Mouse (Mus musculus) stomach, embryonic 14.5 days (tissue): ENCODE data around the gene Olfr1412. TPM values are rescaled to one million over a fixed set of nuclear protein-coding genes. Genes with fewer than 3 reads are reported as not detected.
A peak's percentile ranks its signal among the peaks of the same experiment; 100 is the strongest.

Experiments
- ATAC-seq: fragments of 200-750 bp; cut with Nextera tagmentation; 2 replicates; pipeline ENCODE4 v1.8.0; 2017; ENCODE audit warnings: low read depth, moderate TSS enrichment; ENCODE audit not compliant: insufficient number of reproducible peaks, insufficient read depth, low FRiP score
- H3K27ac ChIP-seq: fragments of 300-500 bp; sonication (generic); 2 replicates; pipeline ENCODE4 v1.5.1; 2014; ENCODE audit warnings: mild to moderate bottlenecking, low read length, moderate library complexity, mixed read lengths
- H3K27me3 ChIP-seq: fragments of 300-500 bp; sonication (generic); 2 replicates; pipeline ENCODE4 v1.6.1; 2014; ENCODE audit warnings: low read length, control low read depth, mixed read lengths; ENCODE audit not compliant: control insufficient read depth, insufficient read depth
- H3K36me3 ChIP-seq: fragments of 300-500 bp; sonication (generic); 2 replicates; pipeline ENCODE4 v1.6.1; 2014; ENCODE audit warnings: mild to moderate bottlenecking, control low read depth, low read length, moderate library complexity, mixed read lengths; ENCODE audit not compliant: control insufficient read depth, insufficient read depth
- H3K4me1 ChIP-seq: fragments of 300-500 bp; sonication (generic); 2 replicates; pipeline ENCODE4 v1.6.1; 2014; ENCODE audit warnings: low read length, control low read depth, mixed read lengths; ENCODE audit not compliant: control insufficient read depth, insufficient read depth
- H3K4me2 ChIP-seq: fragments of 300-500 bp; sonication (generic); replicated peaks from 2 replicates; pipeline ENCODE4 v1.6.1; 2014; ENCODE audit warnings: low read depth, low read length, control low read depth
- H3K4me3 ChIP-seq: fragments of 300-500 bp; sonication (generic); 2 replicates; pipeline ENCODE4 v1.5.1; 2014; ENCODE audit warnings: low read depth, low read length, control low read depth
- H3K9ac ChIP-seq: fragments of 300-500 bp; sonication (generic); replicated peaks from 2 replicates; pipeline ENCODE4 v1.6.1; 2014; ENCODE audit warnings: low read depth, mild to moderate bottlenecking, control low read depth, low read length, moderate library complexity, mixed read lengths
- H3K9me3 ChIP-seq: fragments of 300-500 bp; sonication (generic); 2 replicates; pipeline ENCODE4 v1.6.1; 2016; ENCODE audit warnings: low read depth, low read length, control low read depth; ENCODE audit not compliant: control insufficient read depth
- WGBS: fragments of 180-500 bp; shearing (Covaris S2); extraction: QIAGEN DNeasy Blood & Tissue Kit; methylation state at CpG from one replicate; pipeline ENCODE4 v1.1.7; 2014; 5-methylcytosine and 5-hydroxymethylcytosine counted together
- polyA plus RNA-seq: library from polyadenylated mRNA; unstranded; fragments of >200 nt; fragmentation: Nextera tagmentation; extraction: Ambion mirVana; gene quantifications from 2 replicates; pipeline ENCODE4 v1.2.1, GENCODE M21; 2014

Olfr1412 gene
- polyA plus RNA-seq, 1 experiment from 2014 or later = not detected

GRCm38 (mm10) chr1:92640393-92640792 is 54.8 kb downstream of the Olfr1412 start:
- Histone ChIP-seq H3K4me1 (peaks cover 11% of the 10 kb centered on the region), H3K4me2 (peak overlapping the region; percentile 93; the same call in 1 of the 2 replicates), H3K9me3 (no peaks in the 10 kb centered on the region), H3K27me3 (no peaks in the 10 kb centered on the region), H3K36me3 (peaks cover 28% of the 10 kb centered on the region), H3K4me3 (no peak overlapping the region), H3K9ac (0 out of 2 replicates have a peak overlapping the region, but pooled peaks have one; percentile 10), H3K27ac (no peak overlapping the region)
- no peak for ATAC-seq
- 88% methylated on average over 6 of the region's 6 CpGs for WGBS

Other genes with a start within 250 kb of the Olfr1412 start
- gene Ndufa10, start 111.9 kb upstream of the Olfr1412 start, polyA plus RNA-seq = 276 and 277 TPM in 2 replicates
- not detected in 2 replicates for gene Olfr1416, start 100.7 kb upstream of the Olfr1412 start, polyA plus RNA-seq
- gene Olfr1415, start 89.7 kb upstream of the Olfr1412 start, polyA plus RNA-seq = not detected in 2 replicates
- not detected in 2 replicates for gene Olfr1414, start 67.1 kb upstream of the Olfr1412 start, polyA plus RNA-seq
- gene Olfr1413, start 14.5 kb upstream of the Olfr1412 start, polyA plus RNA-seq = not detected in 2 replicates
- not detected in 2 replicates for gene Olfr1411, start 8.6 kb downstream of the Olfr1412 start, polyA plus RNA-seq
- not detected in 2 replicates for gene Olfr1410, start 20.0 kb downstream of the Olfr1412 start, polyA plus RNA-seq
- not detected in 2 replicates for gene Olfr12, start 32.0 kb downstream of the Olfr1412 start, polyA plus RNA-seq
- 406 and 457 TPM in 2 replicates for gene Cops9, start 56.2 kb downstream of the Olfr1412 start, polyA plus RNA-seq
- 0.14 TPM in 1 of 2 replicates, not detected in the other for gene Otos, start 63.1 kb downstream of the Olfr1412 start, polyA plus RNA-seq
- gene Gpc1, start 245.9 kb downstream of the Olfr1412 start, polyA plus RNA-seq = 48.3 and 49.7 TPM in 2 replicates